15 mouse cellular contexts compared by ENCODE assay signal in genomic region chr6:107931174-107931557, GRCm38 (mm10).
"Had no signal": no experiment of that assay in that cellular context is flagged by ENCODE, and none has a peak within 500 bp of the region (broad histone marks: within the 10 kb centered on the region; RNA-seq: fewer than 3 reads in every experiment).

No protein-coding gene starts in this region.

- ATAC-seq: liver, postnatal 0 days had no signal

- H3K27me3 ChIP-seq: limb, embryonic 12.5 days; liver, embryonic 13.5 days; lung, embryonic 15.5 days; megakaryocyte, embryonic 14.5 days; neural tube, embryonic 12.5 days had no signal

- H3K9ac ChIP-seq: limb, embryonic 12.5 days; liver, embryonic 13.5 days; liver, postnatal 0 days; lung, embryonic 15.5 days; neural tube, embryonic 12.5 days had no signal

- H3K4me2 ChIP-seq: limb, embryonic 12.5 days; liver, embryonic 13.5 days; lung, embryonic 15.5 days; neural tube, embryonic 12.5 days had no signal

- H3K4me3 ChIP-seq: limb, embryonic 12.5 days; liver, embryonic 13.5 days; lung, embryonic 15.5 days; megakaryocyte, embryonic 14.5 days; neural tube, embryonic 12.5 days had no signal

- H3K36me3 ChIP-seq: limb, embryonic 12.5 days; liver, embryonic 13.5 days; lung, embryonic 15.5 days; neural tube, embryonic 12.5 days had no signal

- DNase-seq: kidney, adult 18-20 months; kidney, postnatal 10 days; kidney, postnatal 4 days; layer of hippocampus, postnatal 36 days; liver; liver, embryonic 13.5 days; liver, postnatal 0 days; lung, postnatal 14 days; thymus, postnatal 4 days had no signal

- H3K27ac ChIP-seq: limb, embryonic 12.5 days; liver, embryonic 13.5 days; lung, embryonic 15.5 days; macrophage; neural tube, embryonic 12.5 days; stomach, postnatal 0 days had no signal

- H3K9me3 ChIP-seq: limb, embryonic 12.5 days; liver, embryonic 13.5 days; lung, embryonic 15.5 days; megakaryocyte, embryonic 14.5 days; neural tube, embryonic 12.5 days had no signal

- H3K4me1 ChIP-seq: limb, embryonic 12.5 days; liver, embryonic 13.5 days; lung, embryonic 15.5 days; megakaryocyte, embryonic 14.5 days; neural tube, embryonic 12.5 days had no signal
